Mouse (Mus musculus) adrenal gland, postnatal 10 days (tissue): ENCODE data around the gene Mafb. TPM values are rescaled to one million over a fixed set of nuclear protein-coding genes. Genes with fewer than 3 reads are reported as not detected.

ENCODE experiments used
- DNase-seq: peaks from one replicate; pipeline ENCODE4 v3.0.0; 2021; ENCODE audit warnings: mixed read lengths
- total RNA-seq, 2 experiments: library from RNA; stranded (reverse); gene quantifications; 2 replicates each; pipeline ENCODE4 v1.2.3; 2021

Gene Mafb
- total RNA-seq, 2 experiments from 2014 or later, result 15.4 to 38.4 TPM

- DNase-seq, result no peak
These were observed 2.7 kb downstream of the Mafb start for GRCm38 (mm10) chr2:160364128-160364650.

- DNase-seq, result no peak
These were observed 3.7 kb downstream of the Mafb start for GRCm38 (mm10) chr2:160363201-160363600.

GRCm38 (mm10) chr2:160361442-160362121 lies 5.3 kb downstream of the Mafb start:
- DNase-seq, result no peak

GRCm38 (mm10) chr2:160360234-160360874 lies 6.5 kb downstream of the Mafb start:
- DNase-seq, result no peak

GRCm38 (mm10) chr2:160358896-160359295 lies 8.0 kb downstream of the Mafb start:
- DNase-seq, result no peak

GRCm38 (mm10) chr2:160357442-160357841 lies 9.4 kb downstream of the Mafb start:
- DNase-seq, result no peak

GRCm38 (mm10) chr2:160356132-160356531 lies 10.7 kb downstream of the Mafb start:
- DNase-seq, result peak; percentile 45

GRCm38 (mm10) chr2:160354319-160354718 lies 12.5 kb downstream of the Mafb start:
- DNase-seq, result no peak

- no peak for DNase-seq
These were observed 13.3 kb downstream of the Mafb start for GRCm38 (mm10) chr2:160353581-160353980.

GRCm38 (mm10) chr2:160351038-160351574 lies 15.8 kb downstream of the Mafb start:
- DNase-seq, result peak; percentile 87

GRCm38 (mm10) chr2:160349578-160349977 lies 17.3 kb downstream of the Mafb start:
- DNase-seq, result no peak

GRCm38 (mm10) chr2:160348796-160349195 lies 18.1 kb downstream of the Mafb start:
- DNase-seq, result no peak

GRCm38 (mm10) chr2:160348072-160348604 lies 18.7 kb downstream of the Mafb start:
- no peak for DNase-seq

GRCm38 (mm10) chr2:160345644-160346043 lies 21.2 kb downstream of the Mafb start:
- no peak for DNase-seq

GRCm38 (mm10) chr2:160340121-160340520 lies 26.7 kb downstream of the Mafb start:
- no peak for DNase-seq

GRCm38 (mm10) chr2:160339595-160339994 lies 27.3 kb downstream of the Mafb start:
- peak; percentile 52 for DNase-seq

- no peak for DNase-seq
These were observed 30.8 kb downstream of the Mafb start for GRCm38 (mm10) chr2:160336053-160336452.

GRCm38 (mm10) chr2:160335043-160335442 lies 31.8 kb downstream of the Mafb start:
- DNase-seq, result no peak

GRCm38 (mm10) chr2:160334111-160334661 lies 32.7 kb downstream of the Mafb start, which contains the start of gene Gm826:
Gene Gm826, minus strand, starts transcription at chr2:160334162.
- DNase-seq, result peak; percentile 60

GRCm38 (mm10) chr2:160332516-160333325 lies 34.1 kb downstream of the Mafb start:
- no peak for DNase-seq

- peak; percentile 64 for DNase-seq
These were observed 38.0 kb downstream of the Mafb start for GRCm38 (mm10) chr2:160328886-160329285.

- no peak for DNase-seq
These were observed 39.1 kb downstream of the Mafb start for GRCm38 (mm10) chr2:160327716-160328115.
